Mouse (Mus musculus) ovary, postnatal 10 days (tissue): Measurements from ENCODE around the gene Ccdc183.

Experiments
- DNase-seq: peaks from one replicate; pipeline ENCODE4 v3.0.0; 2022; ENCODE audit warnings: low spot score

Ccdc183 gene

GRCm38 (mm10) chr2:25577951-25578795 lies 39.3 kb downstream of the Ccdc183 start:
- no peak for DNase-seq

- no peak for DNase-seq
These were observed 40.2 kb downstream of the Ccdc183 start for GRCm38 (mm10) chr2:25576965-25577891.

- DNase-seq = no peak
These were observed 41.2 kb downstream of the Ccdc183 start for GRCm38 (mm10) chr2:25576028-25576850.

- DNase-seq = no peak
These were observed 41.9 kb downstream of the Ccdc183 start for GRCm38 (mm10) chr2:25575432-25576027.

- peak; percentile 87 for DNase-seq
These were observed 42.7 kb downstream of the Ccdc183 start, which contains the start of the genes Mamdc4 and Phpt1 for GRCm38 (mm10) chr2:25574579-25575431. Gene Mamdc4, minus strand, starts transcription at chr2:25574845. Gene Phpt1, minus strand, starts transcription at chr2:25575224.

- no peak for DNase-seq
These were observed 43.3 kb downstream of the Ccdc183 start for GRCm38 (mm10) chr2:25574136-25574535.

GRCm38 (mm10) chr2:25573068-25573467 lies 44.4 kb downstream of the Ccdc183 start:
- no peak for DNase-seq

GRCm38 (mm10) chr2:25571221-25571620 lies 46.3 kb downstream of the Ccdc183 start:
- DNase-seq = no peak

- DNase-seq = no peak
These were observed 48.2 kb downstream of the Ccdc183 start for GRCm38 (mm10) chr2:25569323-25569722.

GRCm38 (mm10) chr2:25568473-25569019 lies 48.9 kb downstream of the Ccdc183 start:
- DNase-seq = no peak

- DNase-seq = no peak
These were observed 50.9 kb downstream of the Ccdc183 start for GRCm38 (mm10) chr2:25566558-25566957.

GRCm38 (mm10) chr2:25565741-25566140 lies 51.7 kb downstream of the Ccdc183 start:
- no peak for DNase-seq

- no peak for DNase-seq
These were observed 55.5 kb downstream of the Ccdc183 start for GRCm38 (mm10) chr2:25561946-25562345.

GRCm38 (mm10) chr2:25560551-25560950 lies 56.9 kb downstream of the Ccdc183 start:
- no peak for DNase-seq

- DNase-seq = no peak
These were observed 58.7 kb downstream of the Ccdc183 start for GRCm38 (mm10) chr2:25558774-25559173.
